Mouse (Mus musculus) embryonic facial prominence, embryonic 13.5 days (tissue): ENCODE data around the gene Ormdl2. TPM values are rescaled to one million over a fixed set of nuclear protein-coding genes. Genes with fewer than 3 reads are reported as not detected.

ENCODE experiments used
- ATAC-seq: fragments of 200-750 bp; cut with Nextera tagmentation; 2 replicates; pipeline ENCODE4 v1.8.0; 2017; ENCODE audit warnings: low read depth; ENCODE audit not compliant: insufficient number of reproducible peaks, insufficient read depth, low FRiP score, low TSS enrichment
- H3K27ac ChIP-seq: fragments of 300-500 bp; sonication (generic); 2 replicates; pipeline ENCODE4 v1.5.1; 2015; ENCODE audit warnings: moderate library complexity, mild to moderate bottlenecking, inconsistent platforms
- H3K27me3 ChIP-seq: fragments of 300-500 bp; sonication (generic); 2 replicates; pipeline ENCODE4 v1.6.1; 2015; ENCODE audit warnings: mild to moderate bottlenecking, inconsistent platforms
- H3K36me3 ChIP-seq: fragments of 300-500 bp; sonication (generic); 2 replicates; pipeline ENCODE4 v1.6.1; 2015; ENCODE audit warnings: mild to moderate bottlenecking, inconsistent platforms
- H3K4me1 ChIP-seq: fragments of 300-500 bp; sonication (generic); 2 replicates; pipeline ENCODE4 v1.6.1; 2015; ENCODE audit warnings: inconsistent platforms
- H3K4me2 ChIP-seq: fragments of 300-500 bp; sonication (generic); 2 replicates; pipeline ENCODE4 v1.6.1; 2015; ENCODE audit warnings: moderate library complexity, mild to moderate bottlenecking, inconsistent platforms
- H3K4me3 ChIP-seq: fragments of 300-500 bp; sonication (generic); 2 replicates; pipeline ENCODE4 v1.5.1; 2015; ENCODE audit warnings: mild to moderate bottlenecking, inconsistent platforms
- H3K9ac ChIP-seq: fragments of 300-500 bp; sonication (generic); 2 replicates; pipeline ENCODE4 v1.6.1; 2015; ENCODE audit warnings: mild to moderate bottlenecking, inconsistent platforms
- H3K9me3 ChIP-seq: fragments of 300-500 bp; sonication (generic); 2 replicates; pipeline ENCODE4 v1.6.1; 2016; ENCODE audit warnings: inconsistent platforms
- WGBS: fragments of 180-500 bp; shearing (Covaris S2); methylation state at CpG from one replicate; pipeline ENCODE4 v1.1.7; 2015; ENCODE audit warnings: mixed read lengths; 5-methylcytosine and 5-hydroxymethylcytosine counted together
- polyA plus RNA-seq: library from polyadenylated mRNA; unstranded; fragments of >200 nt; fragmentation: Nextera tagmentation; extraction: Ambion mirVana; gene quantifications from 2 replicates; pipeline ENCODE4 v1.2.1, GENCODE M21; 2015

The Ormdl2 gene
- polyA plus RNA-seq, 1 experiment from 2014 or later, result 41.2 TPM

DNA sequence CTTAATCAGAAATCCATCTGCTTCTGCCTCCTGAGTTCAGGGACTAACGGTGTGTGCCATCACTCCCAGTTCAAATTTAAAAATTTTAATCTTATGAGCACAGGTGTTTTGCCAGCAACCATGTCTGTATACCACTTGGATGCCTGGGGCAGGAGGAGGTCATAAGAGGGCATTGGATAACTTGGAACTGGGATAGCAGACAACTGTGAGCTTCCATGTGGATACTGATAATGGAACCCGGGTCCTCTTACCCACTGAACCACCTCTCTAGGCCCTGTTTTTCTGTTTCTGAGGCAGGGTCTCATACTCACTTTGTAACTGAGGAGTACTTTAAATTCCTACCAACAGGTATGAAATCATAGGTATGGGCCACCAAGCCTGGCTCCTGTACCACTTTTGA is 43.0 kb downstream of the Ormdl2 start:
- peak overlapping the region; percentile 89 for H3K27ac ChIP-seq
- H3K36me3 ChIP-seq, result no peaks in the 10 kb centered on the region
- no peak overlapping the region for H3K4me3 ChIP-seq
- H3K9ac ChIP-seq, result no peak overlapping the region
- H3K4me1 ChIP-seq, result peaks cover 17% of the 10 kb centered on the region
- H3K4me2 ChIP-seq, result no peak overlapping the region
- no peaks in the 10 kb centered on the region for H3K27me3 ChIP-seq
- no peak for ATAC-seq
- 0 out of 2 replicates have a peak, but pooled peaks cover 7% of the 10 kb centered on the region for H3K9me3 ChIP-seq
- 80% methylated on average over 2 of the region's 2 CpGs for WGBS

DNA sequence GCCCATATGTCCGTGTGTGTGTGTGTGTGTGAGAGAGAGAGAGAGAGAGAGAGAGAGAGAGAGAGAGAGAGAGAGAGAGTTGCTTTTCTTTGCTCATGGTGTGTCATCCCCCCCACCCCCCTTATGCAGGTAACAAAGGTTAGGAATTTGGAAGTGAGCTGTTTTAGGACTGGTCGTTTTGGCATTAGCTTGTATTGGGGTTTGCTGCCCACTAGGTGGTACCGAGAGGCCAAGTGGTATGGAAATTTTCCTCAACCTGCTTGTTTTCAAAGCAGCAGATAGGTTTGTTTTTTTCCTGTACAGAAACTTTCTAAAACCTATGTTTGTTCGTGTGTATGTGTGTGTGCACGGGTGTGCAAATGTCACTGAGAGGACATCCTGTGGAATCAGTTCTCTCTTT is 47.8 kb downstream of the Ormdl2 start:
- no peaks in the 10 kb centered on the region for H3K9me3 ChIP-seq
- no peak overlapping the region for H3K4me3 ChIP-seq
- H3K27ac ChIP-seq, result no peak overlapping the region
- no peak overlapping the region for H3K4me2 ChIP-seq
- no peaks in the 10 kb centered on the region for H3K27me3 ChIP-seq
- H3K36me3 ChIP-seq, result no peaks in the 10 kb centered on the region
- no peak overlapping the region for H3K9ac ChIP-seq
- H3K4me1 ChIP-seq, result peaks cover 6% of the 10 kb centered on the region; the same call in 1 of the 2 replicates
- 14% methylated on average over 5 of the region's 5 CpGs for WGBS
- no peak for ATAC-seq

GRCm38 (mm10) chr10:128772895-128773294 is 48.5 kb downstream of the Ormdl2 start:
- Histone ChIP-seq H3K4me1 (0 out of 2 replicates have a peak, but pooled peaks cover 2% of the 10 kb centered on the region), H3K36me3 (peaks cover 4% of the 10 kb centered on the region; the same call in 1 of the 2 replicates), H3K4me2 (no peak overlapping the region), H3K27ac (no peak overlapping the region), H3K9me3 (no peaks in the 10 kb centered on the region), H3K27me3 (no peaks in the 10 kb centered on the region), H3K4me3 (no peak overlapping the region), H3K9ac (no peak overlapping the region)
- WGBS, result 72% methylated on average over 2 of the region's 2 CpGs
- ATAC-seq, result no peak

Other genes with a start within 250 kb of the Ormdl2 start
- 14.8 and 16.1 TPM in 2 replicates for gene Erbb3, start 232.0 kb downstream of the Ormdl2 start, polyA plus RNA-seq
- 893 and 949 TPM in 2 replicates for gene Rps26, start 194.9 kb downstream of the Ormdl2 start, polyA plus RNA-seq
- gene Ikzf4, start 175.7 kb downstream of the Ormdl2 start, polyA plus RNA-seq, result 5.3 and 5.5 TPM in 2 replicates
- gene Suox, start 147.6 kb downstream of the Ormdl2 start, polyA plus RNA-seq, result 18.9 and 21.8 TPM in 2 replicates
- gene Rab5b, start 125.4 kb downstream of the Ormdl2 start, polyA plus RNA-seq, result 82.6 and 84.1 TPM in 2 replicates
- 8.2 and 8.3 TPM in 2 replicates for gene Pmel, start 117.5 kb downstream of the Ormdl2 start, polyA plus RNA-seq
- 120 and 127 TPM in 2 replicates for gene Cdk2, start 116.6 kb downstream of the Ormdl2 start, polyA plus RNA-seq
- gene Dgka, start 76.8 kb downstream of the Ormdl2 start, polyA plus RNA-seq, result 16.3 and 16.8 TPM in 2 replicates
- 43.2 and 47.9 TPM in 2 replicates for gene Pym1, start 73.8 kb downstream of the Ormdl2 start, polyA plus RNA-seq
- 0.80 and 1.0 TPM in 2 replicates for gene Mmp19, start 30.7 kb downstream of the Ormdl2 start, polyA plus RNA-seq
- 58.8 and 60.4 TPM in 2 replicates for gene Dnajc14, start 17.6 kb downstream of the Ormdl2 start, polyA plus RNA-seq
- 25.5 and 26.0 TPM in 2 replicates for gene Tmem198b, start 17.3 kb downstream of the Ormdl2 start, polyA plus RNA-seq
- 252 and 265 TPM in 2 replicates for gene Sarnp, start 4.3 kb downstream of the Ormdl2 start, polyA plus RNA-seq
- 7.0 and 8.3 TPM in 2 replicates for gene Gdf11, start 70.1 kb upstream of the Ormdl2 start, polyA plus RNA-seq
- gene Cd63, start 79.3 kb upstream of the Ormdl2 start, polyA plus RNA-seq, result 663 and 674 TPM in 2 replicates
- 12.7 and 16.4 TPM in 2 replicates for gene Rdh5, start 101.2 kb upstream of the Ormdl2 start, polyA plus RNA-seq
- gene Bloc1s1, start 102.4 kb upstream of the Ormdl2 start, polyA plus RNA-seq, result 206 and 216 TPM in 2 replicates
- gene Itga7, start 112.2 kb upstream of the Ormdl2 start, polyA plus RNA-seq, result 1.2 and 2.0 TPM in 2 replicates
- 0.22 TPM in 1 of 2 replicates, not detected in the other for gene Mettl7b, start 139.3 kb upstream of the Ormdl2 start, polyA plus RNA-seq
- gene Olfr9, start 167.8 kb upstream of the Ormdl2 start, polyA plus RNA-seq, result not detected in 2 replicates
- not detected in 2 replicates for gene Olfr763, start 189.1 kb upstream of the Ormdl2 start, polyA plus RNA-seq
- gene Olfr764-ps1, start 218.3 kb upstream of the Ormdl2 start, polyA plus RNA-seq, result not detected in 2 replicates
- not detected in 2 replicates for gene Olfr765, start 228.4 kb upstream of the Ormdl2 start, polyA plus RNA-seq
- gene Olfr766-ps1, start 247.3 kb upstream of the Ormdl2 start, polyA plus RNA-seq, result not detected in 2 replicates